Mouse (Mus musculus): Measurements from ENCODE around the gene Ipp. TPM values are rescaled to one million over a fixed set of nuclear protein-coding genes. Genes with fewer than 3 reads are reported as not detected.

The Ipp gene
- 12.5 to 15.4 TPM (median 14.5 TPM) in 4 replicates for total RNA-seq (2023)

GRCm38 (mm10) chr4:116507425-116508218 is at the start of gene Ipp:
TSS of gene Ipp (plus strand) at chr4:116507549.

GRCm38 (mm10) chr4:116464126-116464981 is 43.0 kb upstream of the Ipp start, which contains the start of gene Mast2:
TSS of gene Mast2 (minus strand) at chr4:116464183.

GRCm38 (mm10) chr4:116555413-116556300 is 48.3 kb downstream of the Ipp start, which contains the start of gene Tmem69:
TSS of gene Tmem69 (minus strand) at chr4:116555936.

GRCm38 (mm10) chr4:116557306-116558121 is 50.2 kb downstream of the Ipp start, which contains the start of gene Gpbp1l1:
TSS of gene Gpbp1l1 (plus strand) at chr4:116557658.

Other genes starting within 250 kb of the Ipp start
- gene Mast2, start 43.4 kb upstream of the Ipp start, total RNA-seq (2023): 32.6 to 36.2 TPM (median 34.6 TPM) in 4 replicates
- gene Tmem69, start 48.4 kb downstream of the Ipp start, total RNA-seq (2023): 10.7 to 11.1 TPM (median 10.9 TPM) in 4 replicates
- 83.2 to 97.4 TPM (median 87.2 TPM) in 4 replicates for gene Gpbp1l1, start 50.1 kb downstream of the Ipp start, total RNA-seq (2023)
- 17.6 to 22.3 TPM (median 18.6 TPM) in 4 replicates for gene Ccdc17, start 89.1 kb downstream of the Ipp start, total RNA-seq (2023)
- gene Nasp, start 120.4 kb downstream of the Ipp start, total RNA-seq (2023): 64.6 to 72.9 TPM (median 68.7 TPM) in 4 replicates
- 168 to 183 TPM (median 175 TPM) in 4 replicates for gene Akr1a1, start 144.1 kb downstream of the Ipp start, total RNA-seq (2023)
- 156 to 175 TPM (median 166 TPM) in 4 replicates for gene Prdx1, start 178.0 kb downstream of the Ipp start, total RNA-seq (2023)
- gene Mmachc, start 200.9 kb downstream of the Ipp start, total RNA-seq (2023): 3.4 to 7.5 TPM (median 5.3 TPM) in 4 replicates
- gene Ccdc163, start 201.0 kb downstream of the Ipp start, total RNA-seq (2023): 16.2 to 32.2 TPM (median 20.9 TPM) in 4 replicates
- gene Tesk2, start 213.4 kb downstream of the Ipp start, total RNA-seq (2023): 10.7 to 12.8 TPM (median 12.6 TPM) in 4 replicates